Mouse (Mus musculus) CH12.LX (cell line): ENCODE measurements at regions not wholly inside any gene's neighbourhood (a gene's known extent, or its start where the extent isn't known, plus 50 kb on each side); places are given as distances from the start of the nearest gene placed in this dataset.

Source experiments
- CHD1 ChIP-seq: IDR thresholded peaks from 2 replicates; pipeline ENCODE4 v1.6.1; 2012; ENCODE audit warnings: low read depth, low read length, improper control_type of control experiment, inconsistent platforms
- CTCF ChIP-seq, 2 experiments: IDR thresholded peaks in 1 of 2; conservative IDR thresholded peaks in 1 of 2; 2 replicates each; pipeline ENCODE4 v1.5.1; 2011 to 2012; ENCODE audit warnings: low read depth in 2 of 2, low read length in 2 of 2, improper control_type of control experiment in 1 of 2, inconsistent platforms in 1 of 2, mild to moderate bottlenecking in 1 of 2, moderate library complexity in 1 of 2
- EP300 ChIP-seq: IDR thresholded peaks from 2 replicates; pipeline ENCODE4 v1.6.1; 2011; ENCODE audit warnings: low read length, improper control_type of control experiment
- KAT2A ChIP-seq: IDR thresholded peaks from 2 replicates; pipeline ENCODE4 v1.6.1; 2012; ENCODE audit warnings: low read length, improper control_type of control experiment, inconsistent platforms; ENCODE audit not compliant: insufficient replicate concordance
- POLR2A ChIP-seq: IDR thresholded peaks from 2 replicates; pipeline ENCODE4 v1.6.1; 2011; ENCODE audit warnings: low read depth, mild to moderate bottlenecking, improper control_type of control experiment, low read length
- POLR2AphosphoS2 ChIP-seq: IDR thresholded peaks from 2 replicates; pipeline ENCODE4 v1.6.1; 2011; ENCODE audit warnings: low read depth, low read length, improper control_type of control experiment
- RCOR1 ChIP-seq: conservative IDR thresholded peaks from 2 replicates; pipeline ENCODE4 v1.6.1; 2012; ENCODE audit warnings: low read depth, mild to moderate bottlenecking, inconsistent platforms, low read length, improper control_type of control experiment
- ZKSCAN1 ChIP-seq: IDR thresholded peaks from 2 replicates; pipeline ENCODE4 v1.6.1; 2012; ENCODE audit warnings: low read depth, inconsistent platforms, low read length, improper control_type of control experiment, borderline replicate concordance
- ZNF384 ChIP-seq: IDR thresholded peaks from 2 replicates; pipeline ENCODE4 v1.6.1; 2012; ENCODE audit warnings: low read depth, low read length, improper control_type of control experiment, inconsistent platforms

DNA sequence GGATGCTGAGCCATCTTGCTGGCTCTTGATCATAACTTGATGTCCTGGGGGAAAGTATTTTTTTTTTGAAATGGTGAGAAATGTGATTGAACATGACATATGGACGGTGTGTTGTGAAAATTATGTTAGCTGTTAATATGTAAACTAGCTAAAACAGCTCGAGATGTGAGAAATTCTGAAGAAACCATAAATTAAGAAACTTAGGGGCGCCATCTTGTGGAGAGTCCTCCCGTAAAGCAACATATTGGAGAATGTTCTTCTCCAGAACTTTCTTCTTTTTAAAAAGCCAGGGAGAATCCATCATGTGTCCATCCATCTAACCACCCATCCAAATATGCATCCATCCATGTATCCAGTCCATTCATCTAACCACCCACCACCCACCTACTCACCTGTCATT lies 158.7 kb upstream of the Eif4g2 start:
- TF ChIP-seq RCOR1 (no peak), POLR2AphosphoS2 (no peak), EP300 (no peak), CTCF (conservative IDR thresholded peaks at IDR 0.05 in 1 of 2, IDR thresholded peaks at IDR 0.05 in 1 of 2; ENCODE audit: low read depth in 2 of 2, low read length in 2 of 2) (peak in 1 of 2 experiments; percentile 68; a peak in 2 of 4 replicates), ZKSCAN1 (no peak), POLR2A (no peak), ZNF384 (no peak), CHD1 (no peak), KAT2A (no peak)
